Mouse (Mus musculus): ENCODE results near the gene Lrmda. TPM values are rescaled to one million over a fixed set of nuclear protein-coding genes. Genes with fewer than 3 reads are reported as not detected.

Gene Lrmda
- polyA plus RNA-seq, 1 experiment from 2014 or later: 0.20 TPM

DNA sequence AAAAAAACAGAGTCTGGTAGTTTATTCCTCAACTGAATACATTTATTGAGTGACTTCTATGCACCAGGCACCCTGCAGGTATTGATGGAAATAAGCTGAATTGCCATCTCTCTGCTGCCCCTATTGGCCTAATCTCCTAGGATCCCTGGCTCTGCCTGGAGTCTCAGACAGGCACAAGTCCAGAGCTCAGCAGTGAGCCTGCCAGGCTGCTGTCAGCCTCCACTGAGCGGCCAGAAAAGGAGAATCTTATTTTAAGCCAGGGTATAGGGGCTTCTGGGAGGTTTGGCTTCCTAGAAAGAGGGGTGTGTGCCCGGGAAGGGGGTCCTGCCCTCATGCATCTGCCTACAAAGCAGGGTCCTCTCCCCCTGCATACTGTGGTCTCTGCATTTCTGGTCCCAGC lies 1.4 kb downstream of the Lrmda start:
- Histone ChIP-seq H3K4me2 (replicated peaks; ENCODE audit: low read depth, low read length) (no peak overlapping the region), H3K4me3 (ENCODE audit: low read depth, low read length) (no peak overlapping the region), H3K27me3 (ENCODE audit: control insufficient read depth, insufficient read depth, low read length) (peaks cover 3% of the 10 kb centered on the region), H3K36me3 (ENCODE audit: control insufficient read depth, insufficient read depth, low read length) (no peaks in the 10 kb centered on the region), H3K9ac (ENCODE audit: low read depth, low read length) (no peak overlapping the region), H3K27ac (ENCODE audit: low read depth, low read length) (no peak overlapping the region), H3K9me3 (ENCODE audit: control insufficient read depth, low read length) (no peaks in the 10 kb centered on the region), H3K4me1 (replicated peaks; ENCODE audit: control insufficient read depth, insufficient read depth, low read length) (peaks cover 5% of the 10 kb centered on the region; the same call in 1 of the 2 replicates)
- DNase-seq (ENCODE audit: low spot score): peak; percentile 39
- ATAC-seq (ENCODE audit: low FRiP score): no peak
- WGBS: 6% methylated on average over 2 of the region's 2 CpGs

DNA sequence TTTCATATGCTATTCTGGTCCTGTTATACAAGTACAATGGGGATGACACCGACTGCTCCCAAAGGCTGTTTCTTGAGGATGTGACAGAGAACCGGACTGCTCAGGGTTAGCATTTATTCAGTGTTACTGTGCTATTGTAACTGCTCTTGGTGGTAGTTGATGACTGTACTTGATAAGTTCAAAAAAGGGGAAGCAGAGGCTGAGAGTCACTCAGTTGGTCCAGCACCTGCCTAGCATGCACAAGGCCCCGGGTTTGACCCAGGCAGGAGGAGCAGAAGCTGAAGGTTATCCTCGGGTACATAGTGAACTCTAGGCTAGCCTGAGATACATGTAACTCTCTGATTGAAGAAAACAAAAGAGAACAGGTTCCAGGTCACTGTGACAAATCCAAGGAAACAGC lies 4.0 kb downstream of the Lrmda start:
- no peak for DNase-seq (ENCODE audit: low spot score)
- Histone ChIP-seq H3K4me2 (replicated peaks; ENCODE audit: low read depth, low read length) (no peak overlapping the region), H3K27ac (ENCODE audit: low read depth, low read length) (no peak overlapping the region), H3K9ac (ENCODE audit: low read depth, low read length) (no peak overlapping the region), H3K4me1 (replicated peaks; ENCODE audit: control insufficient read depth, insufficient read depth, low read length) (peaks cover 5% of the 10 kb centered on the region; the same call in 1 of the 2 replicates), H3K9me3 (ENCODE audit: control insufficient read depth, low read length) (no peaks in the 10 kb centered on the region), H3K27me3 (ENCODE audit: control insufficient read depth, insufficient read depth, low read length) (peaks cover 2% of the 10 kb centered on the region), H3K36me3 (ENCODE audit: control insufficient read depth, insufficient read depth, low read length) (no peaks in the 10 kb centered on the region), H3K4me3 (ENCODE audit: low read depth, low read length) (no peak overlapping the region)
- WGBS: 73% methylated on average over 4 of the region's 4 CpGs
- ATAC-seq (ENCODE audit: low FRiP score): no peak

DNA sequence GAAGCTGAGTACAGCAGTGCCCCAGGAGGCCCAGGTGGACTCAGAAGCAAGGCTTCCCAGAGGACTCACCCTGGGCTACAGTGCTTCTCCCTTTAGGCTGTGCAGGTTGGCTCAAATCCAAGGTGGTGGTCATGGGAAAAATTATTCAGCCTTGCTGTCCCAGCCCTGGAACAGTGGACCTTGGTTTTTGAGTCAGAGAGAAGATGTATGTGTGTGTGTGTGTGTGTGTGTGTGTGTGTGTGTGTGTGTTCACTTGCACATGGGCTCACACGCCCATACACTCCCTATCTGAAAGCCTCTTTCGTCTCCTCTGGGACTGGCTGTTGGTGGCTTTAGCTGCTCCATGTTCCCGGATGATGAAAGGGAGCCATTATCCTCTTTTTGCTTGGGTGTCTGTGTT lies 16.4 kb downstream of the Lrmda start:
- H3K4me2 ChIP-seq (replicated peaks; ENCODE audit: low read depth, low read length): no peak overlapping the region
- DNase-seq (ENCODE audit: low spot score) (peak; percentile 18), ATAC-seq (ENCODE audit: low FRiP score) (0 out of 2 replicates have a peak, but pooled peaks have one; percentile 47)
- no peaks in the 10 kb centered on the region for H3K9me3 ChIP-seq (ENCODE audit: control insufficient read depth, low read length)
- no peak overlapping the region for H3K4me3 ChIP-seq (ENCODE audit: low read depth, low read length)
- H3K27me3 ChIP-seq (ENCODE audit: control insufficient read depth, insufficient read depth, low read length): 0 out of 2 replicates have a peak, but pooled peaks cover 2% of the 10 kb centered on the region
- 0 out of 2 replicates have a peak overlapping the region, but pooled peaks have one; percentile 8 for H3K27ac ChIP-seq (ENCODE audit: low read depth, low read length)
- H3K9ac ChIP-seq (ENCODE audit: low read depth, low read length): no peak overlapping the region
- no peaks in the 10 kb centered on the region; the same call in 1 of the 2 replicates for H3K4me1 ChIP-seq (replicated peaks; ENCODE audit: control insufficient read depth, insufficient read depth, low read length)
- 38% methylated on average over 3 of the region's 3 CpGs for WGBS
- no peaks in the 10 kb centered on the region for H3K36me3 ChIP-seq (ENCODE audit: control insufficient read depth, insufficient read depth, low read length)

DNA sequence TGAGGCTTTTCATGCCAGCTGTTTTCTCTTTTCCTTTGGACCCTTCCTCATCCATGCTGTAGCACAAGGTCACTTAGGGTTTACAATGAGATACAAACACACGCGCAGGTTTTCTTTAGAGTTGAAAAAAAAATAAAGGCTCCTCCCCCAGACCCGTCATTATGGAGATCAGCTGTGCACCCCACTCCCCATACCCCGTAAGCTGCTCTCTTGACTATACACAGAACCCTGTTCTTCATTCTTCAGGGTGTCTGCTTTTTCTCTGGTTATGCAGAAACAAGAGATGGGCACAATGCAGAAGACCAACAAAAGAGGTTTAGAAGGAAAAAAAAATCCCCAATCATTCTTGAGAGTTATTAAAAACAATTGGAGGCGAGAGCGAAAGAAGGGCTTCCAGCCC lies 16.8 kb downstream of the Lrmda start:
- no peak overlapping the region for H3K27ac ChIP-seq (ENCODE audit: low read depth, low read length)
- no peak overlapping the region for H3K9ac ChIP-seq (ENCODE audit: low read depth, low read length)
- no peaks in the 10 kb centered on the region for H3K9me3 ChIP-seq (ENCODE audit: control insufficient read depth, low read length)
- H3K4me1 ChIP-seq (replicated peaks; ENCODE audit: control insufficient read depth, insufficient read depth, low read length): no peaks in the 10 kb centered on the region; the same call in 1 of the 2 replicates
- no peak overlapping the region for H3K4me3 ChIP-seq (ENCODE audit: low read depth, low read length)
- H3K27me3 ChIP-seq (ENCODE audit: control insufficient read depth, insufficient read depth, low read length): 0 out of 2 replicates have a peak, but pooled peaks cover 2% of the 10 kb centered on the region
- 30% methylated on average over 6 of the region's 6 CpGs for WGBS
- no peaks in the 10 kb centered on the region for H3K36me3 ChIP-seq (ENCODE audit: control insufficient read depth, insufficient read depth, low read length)
- ATAC-seq (ENCODE audit: low FRiP score) (no peak), DNase-seq (ENCODE audit: low spot score) (peak; percentile 18)
- no peak overlapping the region for H3K4me2 ChIP-seq (replicated peaks; ENCODE audit: low read depth, low read length)

DNA sequence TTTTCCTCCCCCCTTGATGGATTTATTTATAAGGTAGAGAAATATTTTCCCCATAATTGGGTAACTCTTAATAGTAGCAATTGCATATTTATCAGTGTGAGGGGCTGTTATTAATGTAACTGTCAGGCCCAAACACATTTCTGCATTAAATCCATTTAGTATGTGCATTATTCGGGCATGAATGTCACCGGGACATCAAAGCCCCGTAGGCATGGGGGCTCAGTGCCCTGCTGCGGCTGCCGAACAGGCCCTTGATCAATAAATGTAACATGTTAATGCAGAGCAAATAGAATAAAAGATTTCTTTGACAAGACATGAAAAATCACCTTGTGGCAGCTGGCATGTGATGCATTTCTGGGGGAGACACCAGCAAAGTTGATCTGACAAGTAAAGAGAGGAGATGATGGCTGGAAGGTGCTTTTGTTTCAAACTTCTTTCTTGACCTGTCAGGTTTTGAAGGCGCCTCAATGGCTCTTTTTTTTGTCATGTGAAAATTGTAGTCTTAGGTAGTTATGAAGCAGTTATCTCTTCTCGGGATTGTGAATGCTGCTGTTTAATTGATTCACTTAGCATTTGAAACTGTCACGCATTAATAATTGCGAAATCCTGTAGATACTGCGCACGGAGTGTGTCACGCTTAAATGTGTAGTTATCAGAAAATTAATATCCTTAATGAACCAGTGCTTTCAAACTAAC lies 17.4 kb downstream of the Lrmda start:
- DNase-seq (ENCODE audit: low spot score): peak; percentile 21

DNA sequence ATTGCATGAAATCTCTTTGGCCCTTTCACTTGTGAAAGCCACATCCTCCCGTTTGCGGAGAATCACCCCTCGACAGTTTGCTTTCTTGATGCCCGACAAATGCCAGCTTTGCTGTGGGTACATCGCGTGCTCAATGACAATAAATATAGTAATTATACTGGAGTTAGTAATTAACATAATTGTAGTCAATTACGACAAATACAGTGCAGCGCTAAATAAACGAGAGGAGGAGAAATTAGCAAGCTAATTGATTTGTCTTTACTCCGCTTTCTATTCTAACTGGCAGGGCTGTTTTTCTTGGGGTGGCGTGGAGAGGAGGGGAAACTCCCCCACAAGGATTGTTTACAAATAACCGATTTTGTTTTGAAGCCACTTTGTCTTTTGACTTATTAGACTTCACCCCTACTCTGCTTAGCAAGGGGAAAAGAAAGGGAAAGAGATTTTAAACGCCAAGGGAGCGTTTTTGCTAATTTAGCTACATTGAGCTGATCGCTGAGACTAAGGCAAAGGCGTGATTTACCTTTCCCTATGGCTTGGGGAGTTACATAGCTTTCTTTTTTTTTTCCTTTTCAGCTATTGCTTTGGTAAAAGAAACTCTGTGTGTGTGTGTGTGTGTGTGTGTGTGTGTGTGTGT lies 18.1 kb downstream of the Lrmda start:
- Histone ChIP-seq H3K27me3 (ENCODE audit: control insufficient read depth, insufficient read depth, low read length) (0 out of 2 replicates have a peak, but pooled peaks cover 2% of the 10 kb centered on the region), H3K4me2 (replicated peaks; ENCODE audit: low read depth, low read length) (no peak overlapping the region), H3K4me1 (replicated peaks; ENCODE audit: control insufficient read depth, insufficient read depth, low read length) (no peaks in the 10 kb centered on the region; the same call in 1 of the 2 replicates), H3K9me3 (ENCODE audit: control insufficient read depth, low read length) (no peaks in the 10 kb centered on the region), H3K9ac (ENCODE audit: low read depth, low read length) (no peak overlapping the region), H3K36me3 (ENCODE audit: control insufficient read depth, insufficient read depth, low read length) (no peaks in the 10 kb centered on the region), H3K4me3 (ENCODE audit: low read depth, low read length) (no peak overlapping the region), H3K27ac (ENCODE audit: low read depth, low read length) (no peak overlapping the region)
- ATAC-seq (ENCODE audit: low FRiP score): no peak
- peak; percentile 18 for DNase-seq (ENCODE audit: low spot score)
- WGBS: 61% methylated on average over 16 of the region's 16 CpGs

More for the DNA sequence above, 17.4 kb downstream of the Lrmda start:
- Histone ChIP-seq H3K9me3 (ENCODE audit: control insufficient read depth, low read length) (no peaks in the 10 kb centered on the region), H3K4me2 (replicated peaks; ENCODE audit: low read depth, low read length) (no peak overlapping the region), H3K27me3 (ENCODE audit: control insufficient read depth, insufficient read depth, low read length) (0 out of 2 replicates have a peak, but pooled peaks cover 2% of the 10 kb centered on the region), H3K4me3 (ENCODE audit: low read depth, low read length) (no peak overlapping the region), H3K36me3 (ENCODE audit: control insufficient read depth, insufficient read depth, low read length) (no peaks in the 10 kb centered on the region), H3K27ac (ENCODE audit: low read depth, low read length) (no peak overlapping the region), H3K4me1 (replicated peaks; ENCODE audit: control insufficient read depth, insufficient read depth, low read length) (no peaks in the 10 kb centered on the region; the same call in 1 of the 2 replicates), H3K9ac (ENCODE audit: low read depth, low read length) (no peak overlapping the region)
- WGBS: 38% methylated on average over 12 of the region's 12 CpGs
- ATAC-seq (ENCODE audit: low FRiP score): no peak

DNA sequence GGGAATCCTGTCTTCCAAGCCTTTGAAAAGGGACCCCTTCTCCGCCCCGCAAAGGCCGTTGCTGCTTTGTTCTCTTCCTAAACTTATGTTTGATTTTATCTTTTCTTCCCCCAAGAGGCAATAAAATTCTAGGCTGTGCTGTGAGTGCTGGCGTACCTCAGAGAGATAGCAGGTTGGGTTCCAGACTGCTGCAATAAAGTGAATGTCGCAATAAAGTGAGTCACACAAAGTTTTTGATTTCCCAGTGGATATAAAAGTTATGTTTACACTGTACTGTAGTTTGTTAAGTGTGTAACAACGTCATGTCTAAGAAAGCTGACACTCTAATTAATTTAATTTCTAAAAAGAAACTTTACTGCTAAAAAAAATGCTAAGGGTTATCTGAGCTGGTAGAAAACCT lies 22.6 kb downstream of the Lrmda start:
- Histone ChIP-seq H3K27me3 (ENCODE audit: control insufficient read depth, insufficient read depth, low read length) (0 out of 2 replicates have a peak, but pooled peaks cover 2% of the 10 kb centered on the region), H3K36me3 (ENCODE audit: control insufficient read depth, insufficient read depth, low read length) (no peaks in the 10 kb centered on the region), H3K9me3 (ENCODE audit: control insufficient read depth, low read length) (no peaks in the 10 kb centered on the region), H3K27ac (ENCODE audit: low read depth, low read length) (no peak overlapping the region), H3K4me1 (replicated peaks; ENCODE audit: control insufficient read depth, insufficient read depth, low read length) (no peaks in the 10 kb centered on the region), H3K4me3 (ENCODE audit: low read depth, low read length) (no peak overlapping the region), H3K9ac (ENCODE audit: low read depth, low read length) (no peak overlapping the region), H3K4me2 (replicated peaks; ENCODE audit: low read depth, low read length) (no peak overlapping the region)
- WGBS: 92% methylated on average over 6 of the region's 6 CpGs
- ATAC-seq (ENCODE audit: low FRiP score) (no peak), DNase-seq (ENCODE audit: low spot score) (no peak)

DNA sequence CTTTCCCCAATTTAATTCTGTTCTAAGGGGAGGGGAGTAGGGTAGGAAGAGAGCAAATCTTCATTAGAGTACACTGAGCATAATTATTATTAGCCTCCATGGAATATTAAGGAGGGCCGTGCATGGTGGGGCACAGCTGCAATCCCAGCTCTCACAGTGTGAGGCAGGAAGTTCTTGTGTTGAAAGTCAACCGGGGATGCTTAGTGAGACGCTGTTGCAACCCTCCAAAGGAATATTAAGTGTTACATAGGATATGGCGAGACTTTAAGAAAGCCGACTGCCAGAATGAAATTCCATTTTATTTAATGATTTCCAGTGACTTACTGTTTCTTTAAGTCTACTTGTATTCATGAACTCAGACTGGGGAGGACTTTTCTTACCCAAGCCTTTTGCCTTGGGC lies 23.9 kb downstream of the Lrmda start:
- Histone ChIP-seq H3K9me3 (ENCODE audit: control insufficient read depth, low read length) (no peaks in the 10 kb centered on the region), H3K4me2 (replicated peaks; ENCODE audit: low read depth, low read length) (no peak overlapping the region), H3K27ac (ENCODE audit: low read depth, low read length) (no peak overlapping the region), H3K9ac (ENCODE audit: low read depth, low read length) (no peak overlapping the region), H3K27me3 (ENCODE audit: control insufficient read depth, insufficient read depth, low read length) (0 out of 2 replicates have a peak, but pooled peaks cover 2% of the 10 kb centered on the region), H3K4me1 (replicated peaks; ENCODE audit: control insufficient read depth, insufficient read depth, low read length) (no peaks in the 10 kb centered on the region), H3K36me3 (ENCODE audit: control insufficient read depth, insufficient read depth, low read length) (no peaks in the 10 kb centered on the region), H3K4me3 (ENCODE audit: low read depth, low read length) (no peak overlapping the region)
- 81% methylated on average over 5 of the region's 5 CpGs for WGBS
- ATAC-seq (ENCODE audit: low FRiP score) (no peak), DNase-seq (ENCODE audit: low spot score) (no peak)

Measured in hindbrain, embryonic 11.5 days (tissue).